Comparison of ENCODE assay signal across 23 mouse cellular contexts in genomic region chr1:34227676-34228075, GRCm38 (mm10).
DNase-seq lines count a peak whose midpoint lies in the region; ATAC-seq and TF ChIP-seq lines count a peak whose summit lies in the region.
"Had no signal": no experiment of that assay in that cellular context is flagged by ENCODE, and none has a peak within 500 bp of the region (broad histone marks: within the 10 kb centered on the region; RNA-seq: fewer than 3 reads in every experiment).

No protein-coding gene starts in this region.

- TF ChIP-seq POLR2A in limb, embryonic 14.5 days (IDR thresholded peaks at IDR 0.05; ENCODE audit: borderline replicate concordance, extremely low read depth, insufficient read depth, insufficient read length), result no peak

- H3K9ac ChIP-seq in forebrain, postnatal 0 days, result no peak overlapping the region
- H3K9ac ChIP-seq in forebrain, embryonic 12.5 days, result no peak overlapping the region
- no peak overlapping the region for H3K9ac ChIP-seq in limb, embryonic 14.5 days (ENCODE audit: low read depth, low read length, severe bottlenecking)
- H3K9ac ChIP-seq: embryonic facial prominence, embryonic 15.5 days; forebrain, embryonic 15.5 days; heart, embryonic 15.5 days; hindbrain, embryonic 12.5 days had no signal

- no peak for TF ChIP-seq CTCF in forebrain, postnatal 0 days (IDR thresholded peaks at IDR 0.05; ENCODE audit: low read depth)

- peaks cover 59% of the 10 kb centered on the region for H3K36me3 ChIP-seq in forebrain, postnatal 0 days (ENCODE audit: insufficient read depth)
- peaks cover 39% of the 10 kb centered on the region for H3K36me3 ChIP-seq in forebrain, embryonic 12.5 days (replicated peaks)
- peaks cover 47% of the 10 kb centered on the region for H3K36me3 ChIP-seq in limb, embryonic 14.5 days (ENCODE audit: control insufficient read depth, insufficient read depth, low read length)
- H3K36me3 ChIP-seq in limb, embryonic 10.5 days, result peaks cover 24% of the 10 kb centered on the region

- no peak overlapping the region for H3K27ac ChIP-seq in forebrain, postnatal 0 days (ENCODE audit: low read depth, low read length)
- no peak overlapping the region for H3K27ac ChIP-seq in forebrain, embryonic 12.5 days
- H3K27ac ChIP-seq in limb, embryonic 14.5 days (replicated peaks; ENCODE audit: low read depth, low read length), result no peak overlapping the region
- no peak overlapping the region for H3K27ac ChIP-seq in limb, embryonic 10.5 days
- H3K27ac ChIP-seq: embryonic facial prominence, embryonic 15.5 days; forebrain, embryonic 10.5 days; forebrain, embryonic 15.5 days; gastrocnemius, adult 2 months; heart, embryonic 10.5 days; heart, embryonic 15.5 days; hindbrain, embryonic 12.5 days had no signal

- no peaks in the 10 kb centered on the region for H3K27me3 ChIP-seq in forebrain, postnatal 0 days (ENCODE audit: insufficient read depth, low read length)
- H3K27me3 ChIP-seq in forebrain, embryonic 12.5 days, result no peaks in the 10 kb centered on the region
- H3K27me3 ChIP-seq in limb, embryonic 14.5 days (ENCODE audit: control insufficient read depth, insufficient read depth, low read length), result no peaks in the 10 kb centered on the region
- H3K27me3 ChIP-seq in limb, embryonic 10.5 days (ENCODE audit: low read depth, poor library complexity, severe bottlenecking), result no peaks in the 10 kb centered on the region
- H3K27me3 ChIP-seq: embryonic facial prominence, embryonic 15.5 days; forebrain, embryonic 15.5 days; heart, embryonic 15.5 days; hindbrain, embryonic 12.5 days had no signal

- 71% methylated on average over 8 of the region's 8 CpGs for WGBS in forebrain, postnatal 0 days
- 94% methylated on average over 8 of the region's 8 CpGs for WGBS in forebrain, embryonic 12.5 days
- WGBS in limb, embryonic 14.5 days, result 47% methylated on average over 8 of the region's 8 CpGs
- whole genome bisulfite sequencing in limb, embryonic 10.5 days, result 95% methylated on average over 8 of the region's 8 CpGs

- no peak overlapping the region for H3K4me2 ChIP-seq in forebrain, postnatal 0 days (ENCODE audit: low read depth)
- H3K4me2 ChIP-seq in forebrain, embryonic 12.5 days, result no peak overlapping the region
- H3K4me2 ChIP-seq in limb, embryonic 14.5 days (replicated peaks; ENCODE audit: low read depth, low read length, severe bottlenecking), result no peak overlapping the region
- H3K4me2 ChIP-seq: embryonic facial prominence, embryonic 15.5 days; forebrain, embryonic 15.5 days; heart, embryonic 15.5 days; hindbrain, embryonic 12.5 days had no signal

- peak; percentile 10 for DNase-seq in forebrain, postnatal 0 days
- peak; percentile 46 for DNase-seq in heart, postnatal 4 days
- DNase-seq in heart, postnatal 36 days, result no peak
- peak; percentile 7 for DNase-seq in limb, embryonic 14.5 days (ENCODE audit: low spot score)
- DNase-seq in limb, embryonic 10.5 days (ENCODE audit: low spot score), result no peak
- peak; percentile 41 for DNase-seq in lung, postnatal 10 days
- DNase-seq in lung, adult 18-20 months, result no peak
- DNase-seq: adrenal gland, postnatal 10 days; cerebellum, adult 11-12 months; cerebellum, adult 9-10 months; cerebellum, postnatal 36 days; gastrocnemius, adult 2 months; gastrocnemius, postnatal 25 days had no signal

- intact Hi-C loops in heart, postnatal 36 days (cut with DNase I), result no loop called here

- ATAC-seq in forebrain, postnatal 0 days, result no peak
- ATAC-seq in forebrain, embryonic 12.5 days (ENCODE audit: low FRiP score), result no peak
- no peak for ATAC-seq in limb, embryonic 14.5 days (ENCODE audit: low FRiP score, low read depth)
- ATAC-seq: forebrain, embryonic 15.5 days; hindbrain, embryonic 16.5 days; inflammation-experienced regulatory T-cells, adult 6 months had no signal

- H3K9me3 ChIP-seq in forebrain, postnatal 0 days (ENCODE audit: low read length), result no peaks in the 10 kb centered on the region
- H3K9me3 ChIP-seq in forebrain, embryonic 12.5 days, result no peaks in the 10 kb centered on the region
- H3K9me3 ChIP-seq in limb, embryonic 14.5 days (ENCODE audit: control insufficient read depth, low read length), result no peaks in the 10 kb centered on the region
- no peaks in the 10 kb centered on the region for H3K9me3 ChIP-seq in limb, embryonic 10.5 days (replicated peaks)
- H3K9me3 ChIP-seq: embryonic facial prominence, embryonic 15.5 days; forebrain, embryonic 10.5 days; forebrain, embryonic 15.5 days; heart, embryonic 10.5 days; heart, embryonic 15.5 days; hindbrain, embryonic 12.5 days had no signal

- H3K4me1 ChIP-seq in forebrain, postnatal 0 days (ENCODE audit: insufficient read depth), result no peaks in the 10 kb centered on the region
- no peaks in the 10 kb centered on the region for H3K4me1 ChIP-seq in forebrain, embryonic 12.5 days
- H3K4me1 ChIP-seq in limb, embryonic 14.5 days (ENCODE audit: control insufficient read depth, insufficient read depth, low read length), result no peaks in the 10 kb centered on the region
- H3K4me1 ChIP-seq in limb, embryonic 10.5 days, result no peaks in the 10 kb centered on the region
- H3K4me1 ChIP-seq: embryonic facial prominence, embryonic 15.5 days; forebrain, embryonic 10.5 days; forebrain, embryonic 15.5 days; heart, embryonic 10.5 days; heart, embryonic 15.5 days; hindbrain, embryonic 12.5 days had no signal

- H3K4me3 ChIP-seq in forebrain, postnatal 0 days (ENCODE audit: low read depth, low read length), result no peak overlapping the region
- no peak overlapping the region for H3K4me3 ChIP-seq in forebrain, embryonic 12.5 days (replicated peaks)
- no peak overlapping the region for H3K4me3 ChIP-seq in limb, embryonic 14.5 days (replicated peaks; ENCODE audit: low read length)
- H3K4me3 ChIP-seq in limb, embryonic 10.5 days, result no peak overlapping the region
- H3K4me3 ChIP-seq: embryonic facial prominence, embryonic 15.5 days; erythroblast, embryonic 14.5 days; forebrain, embryonic 10.5 days; forebrain, embryonic 15.5 days; gastrocnemius, adult 2 months; heart, embryonic 10.5 days; heart, embryonic 15.5 days; hindbrain, embryonic 12.5 days had no signal

Comparison
In these comparisons a context has a peak if more than half of its experiments do, and no peak if none do; other contexts are left out.
1. DNase-seq: peak in forebrain, postnatal 0 days (single experiment), heart, postnatal 4 days (single experiment), limb, embryonic 14.5 days (single experiment) and lung, postnatal 10 days (single experiment); none in heart, postnatal 36 days (0 of 2), limb, embryonic 10.5 days (single experiment) and lung, adult 18-20 months (0 of 2).